In the genomic region with DNA sequence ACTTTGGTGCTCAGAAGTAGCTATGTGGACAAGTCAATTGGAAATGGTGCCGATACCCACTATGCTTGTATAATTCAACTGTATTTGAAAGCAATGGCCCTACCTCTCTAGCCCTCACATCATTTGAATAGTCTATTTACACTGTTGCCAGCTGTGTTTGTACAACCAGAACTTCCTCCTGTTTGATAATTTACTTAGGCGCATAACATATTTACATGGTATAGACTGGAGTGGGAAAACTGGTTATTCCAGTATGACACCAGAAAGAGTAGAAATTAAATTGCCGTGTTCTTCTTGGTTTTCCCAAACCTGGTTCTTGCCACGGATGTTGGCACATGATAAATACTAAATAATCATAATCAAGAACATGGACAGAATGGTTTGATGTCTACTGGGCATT, we compare ENCODE assay signal across 14 mouse cellular contexts.
"Had no signal": no experiment of that assay in that cellular context is flagged by ENCODE, and none has a peak within 500 bp of the region (broad histone marks: within the 10 kb centered on the region; RNA-seq: fewer than 3 reads in every experiment).

No protein-coding gene starts in this region.

- H3K9ac ChIP-seq: liver, embryonic 15.5 days; midbrain, embryonic 12.5 days; neural tube, embryonic 13.5 days had no signal

- H3K4me3 ChIP-seq: limb, embryonic 10.5 days; liver, embryonic 15.5 days; midbrain, embryonic 12.5 days; neural tube, embryonic 13.5 days had no signal

- DNase-seq: kidney, adult 9 months; kidney, postnatal 10 days; kidney, postnatal 4 days; right cerebral cortex, postnatal 25 days; thymus, postnatal 4 days had no signal

- ATAC-seq: hindbrain, embryonic 16.5 days; inflammation-experienced regulatory T-cells, adult 6 months; midbrain, embryonic 16.5 days had no signal

- H3K27me3 ChIP-seq: liver, embryonic 15.5 days; midbrain, embryonic 12.5 days; neural tube, embryonic 13.5 days had no signal

- H3K27ac ChIP-seq: limb, embryonic 10.5 days; liver, embryonic 15.5 days; macrophage; midbrain, embryonic 12.5 days; neural tube, embryonic 13.5 days had no signal

- H3K4me2 ChIP-seq: liver, embryonic 11.5 days; liver, embryonic 15.5 days; midbrain, embryonic 12.5 days; neural tube, embryonic 13.5 days had no signal

- H3K36me3 ChIP-seq: limb, embryonic 10.5 days; liver, embryonic 15.5 days; midbrain, embryonic 12.5 days; neural tube, embryonic 13.5 days had no signal

- H3K4me1 ChIP-seq: limb, embryonic 10.5 days; liver, embryonic 15.5 days had no signal

- H3K9me3 ChIP-seq: limb, embryonic 10.5 days; liver, embryonic 15.5 days; midbrain, embryonic 12.5 days; neural tube, embryonic 13.5 days had no signal
